Mouse (Mus musculus) cerebellum, adult 2 months (tissue): ENCODE results near the gene Pms1. TPM values are rescaled to one million over a fixed set of nuclear protein-coding genes. Genes with fewer than 3 reads are reported as not detected.
"Not testable (repeated sequence)": the region's sequence is repeated elsewhere in the genome, so short reads cannot be mapped to it uniquely, and the experiment has no call there.

Source experiments
- DNase-seq, 2 experiments: peaks; one replicate each; pipeline ENCODE4 v3.0.0; 2021
- H3K27ac ChIP-seq: fragments of 200-500 bp; 2 replicates; pipeline ENCODE4 v1.5.1; 2012; ENCODE audit warnings: low read length, control low read depth, inconsistent platforms; ENCODE audit not compliant: insufficient read depth
- H3K27me3 ChIP-seq: fragments of 200-500 bp; 2 replicates; pipeline ENCODE4 v1.6.1; 2012; ENCODE audit warnings: inconsistent platforms, mild to moderate bottlenecking, low read length, moderate library complexity; ENCODE audit not compliant: control insufficient read depth, insufficient read depth
- H3K4me1 ChIP-seq: fragments of 200-500 bp; 2 replicates; pipeline ENCODE4 v1.6.1; 2011; ENCODE audit warnings: low read length; ENCODE audit not compliant: control insufficient read depth, insufficient read depth
- H3K4me3 ChIP-seq: fragments of 200-500 bp; replicated peaks from 2 replicates; pipeline ENCODE3; 2011; ENCODE audit warnings: mild to moderate bottlenecking, low read depth, low read length, control low read depth; ENCODE audit not compliant: insufficient read depth
- CTCF ChIP-seq: fragments of 200-500 bp; IDR thresholded peaks from 2 replicates; pipeline ENCODE4 v1.5.1; 2011; ENCODE audit warnings: low read depth, mild to moderate bottlenecking, control low read depth, low read length, moderate library complexity, borderline replicate concordance; ENCODE audit not compliant: insufficient read depth
- POLR2A ChIP-seq: fragments of 200-500 bp; IDR thresholded peaks from 2 replicates; pipeline ENCODE4 v1.6.1; 2011; ENCODE audit warnings: low read length, control low read depth, borderline replicate concordance; ENCODE audit not compliant: insufficient read depth
- WGBS: fragments of 180-500 bp; shearing (Covaris S2); methylation state at CpG from one replicate; pipeline ENCODE4 v1.1.7; 2018; 5-methylcytosine and 5-hydroxymethylcytosine counted together
- polyA plus RNA-seq: library from polyadenylated mRNA; depleted of rRNA; stranded (reverse); fragments of >200 nt; gene quantifications from 2 replicates; pipeline ENCODE4 v1.2.3, GENCODE M21; 2012

Pms1 gene
- polyA plus RNA-seq, 1 experiment, result 10.4 TPM

DNA sequence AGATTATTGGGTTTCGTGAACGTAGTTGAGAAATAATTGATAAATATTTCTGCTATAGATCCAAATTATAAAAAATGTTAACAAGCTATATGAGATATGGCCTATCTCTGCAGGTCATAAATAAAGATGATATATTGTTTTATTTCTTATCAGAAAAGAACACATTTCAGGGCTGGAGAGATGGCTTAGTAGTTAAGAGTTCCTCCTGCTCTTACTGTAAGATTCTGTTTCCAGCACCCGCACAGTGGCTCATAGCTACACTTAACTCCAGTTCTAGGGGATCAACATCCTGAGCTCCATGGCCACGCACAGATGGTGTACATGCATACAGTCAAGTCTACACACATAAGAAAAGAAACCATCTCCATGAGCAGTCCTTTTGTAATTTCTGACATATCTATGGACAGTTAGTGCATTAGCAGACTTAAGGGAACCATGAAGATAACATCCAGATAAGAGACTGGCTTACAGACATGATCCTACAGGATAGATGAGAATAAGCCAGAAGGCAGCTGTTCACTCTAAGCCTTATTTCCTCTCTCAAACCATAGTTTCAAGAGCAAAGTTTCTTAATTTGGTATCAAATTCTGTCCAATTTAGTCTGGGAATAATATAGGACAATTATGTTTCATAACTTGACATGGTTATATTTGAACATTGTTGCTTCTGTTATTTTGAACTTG is 25.0 kb upstream of the Pms1 start:
- Histone ChIP-seq H3K27ac (no peak overlapping the region), H3K27me3 (no peaks in the 10 kb centered on the region), H3K4me1 (no peaks in the 10 kb centered on the region), H3K4me3 (no peak overlapping the region)
- WGBS, result 97% methylated on average over 4 of the region's 4 CpGs
- no peak for DNase-seq
- TF ChIP-seq POLR2A (no peak), CTCF (no peak)

DNA sequence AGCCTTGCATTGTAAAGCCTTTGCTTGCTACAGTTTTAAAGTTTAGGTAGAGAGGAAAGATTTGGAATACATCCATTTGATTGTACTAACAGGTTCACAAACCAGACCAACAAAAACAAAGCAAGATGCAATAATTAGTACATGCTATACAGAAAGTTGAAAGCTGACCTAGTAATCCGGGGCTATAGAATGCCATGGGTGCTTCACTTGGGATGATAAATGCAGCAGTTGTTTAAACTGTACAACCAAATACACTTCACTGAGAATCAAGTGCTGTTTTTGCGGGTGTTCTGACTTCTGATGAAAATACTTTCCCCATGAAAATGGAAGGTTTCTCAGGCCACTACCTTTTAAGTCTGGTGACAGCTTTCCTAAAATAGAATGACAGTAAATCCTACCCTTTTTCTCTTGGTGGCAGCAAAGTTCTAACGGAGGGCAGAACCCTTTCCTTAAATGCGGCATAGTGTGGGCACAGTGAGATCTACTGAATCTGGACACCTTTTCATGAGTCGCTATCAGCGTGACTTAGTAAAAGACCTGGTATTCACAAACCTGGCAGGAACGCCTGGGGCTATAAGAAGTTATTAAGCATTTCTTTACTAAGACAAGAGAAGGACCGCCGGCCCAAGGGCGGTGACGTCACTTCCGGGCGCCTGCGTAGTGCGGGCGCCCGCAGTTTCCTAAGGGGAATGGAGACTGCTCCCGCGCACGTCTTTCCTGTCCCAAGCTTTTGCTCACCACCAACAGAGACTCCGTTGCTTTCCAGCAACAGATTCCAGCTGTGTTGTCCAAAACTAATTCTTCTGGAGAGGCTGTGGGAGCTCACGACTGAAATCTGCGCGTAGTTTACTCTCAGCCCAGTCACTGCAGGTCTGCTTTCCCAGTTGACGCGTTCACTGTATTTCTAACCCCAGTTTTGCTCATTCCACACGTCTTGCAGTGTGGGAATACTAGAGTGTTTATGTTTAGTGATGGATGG is 16.5 kb upstream of the Pms1 start, which contains the start of gene Osgepl1:
Osgepl1 (plus strand) TSS at position 636 of the 979 bp plus-strand sequence.
- Histone ChIP-seq H3K4me1 (no peaks in the 10 kb centered on the region), H3K27me3 (no peaks in the 10 kb centered on the region), H3K27ac (peak within 1 kb of the TSS; percentile 90), H3K4me3 (peak within 1 kb of the TSS; percentile 96)
- 3% methylated on average over 27 of the region's 27 CpGs for whole genome bisulfite sequencing
- TF ChIP-seq POLR2A (peak; percentile 91; the same call in 1 of the 2 replicates), CTCF (no peak)
- peak; percentile 87 to 90 for DNase-seq

DNA sequence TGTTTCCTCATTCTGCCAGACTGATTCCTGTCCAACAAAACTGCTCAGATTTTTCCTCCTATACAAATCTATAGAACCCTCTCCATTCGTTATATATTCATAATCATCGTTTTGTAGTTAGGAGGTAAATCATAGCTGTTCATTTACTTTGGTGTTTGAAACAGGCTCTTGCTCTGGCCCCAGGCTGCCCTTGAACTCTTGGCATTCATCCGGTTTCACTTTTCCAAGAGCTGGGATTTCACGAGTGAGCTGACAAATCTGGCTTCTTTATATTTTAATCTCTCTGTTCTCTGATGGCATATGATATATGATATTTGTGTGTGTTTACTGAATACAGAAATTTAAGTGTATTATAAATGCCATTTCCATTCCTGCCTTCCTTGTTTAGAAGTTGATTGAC is 3.7 kb upstream of the Pms1 start:
- H3K27ac ChIP-seq, result no peak overlapping the region
- 70% methylated on average over 4 of the region's 4 CpGs for WGBS
- no peaks in the 10 kb centered on the region for H3K27me3 ChIP-seq
- TF ChIP-seq CTCF (no peak), POLR2A (no peak)
- peaks cover 4% of the 10 kb centered on the region; the same call in 1 of the 2 replicates for H3K4me1 ChIP-seq
- no peak overlapping the region for H3K4me3 ChIP-seq
- DNase-seq, result no peak

DNA sequence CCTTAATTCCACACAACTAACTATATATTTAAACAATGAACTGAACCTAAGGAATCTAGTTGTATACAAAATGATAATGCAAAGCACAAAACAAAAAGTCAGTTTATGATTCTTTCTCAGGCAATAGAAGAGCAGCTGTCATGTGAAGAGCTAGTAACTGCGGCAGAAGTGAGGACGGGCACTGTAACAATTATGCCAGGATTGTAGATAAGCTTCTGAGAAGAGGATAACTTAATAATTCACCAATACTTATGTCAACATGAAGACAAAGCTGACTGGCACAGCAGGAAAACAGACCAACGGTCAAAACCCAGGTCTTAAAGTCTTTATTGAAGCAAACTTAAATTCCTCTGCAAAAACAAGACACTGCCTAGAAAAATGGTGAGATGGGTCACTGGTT is 5.6 kb downstream of the Pms1 start:
- Histone ChIP-seq H3K27ac (no peak overlapping the region), H3K27me3 (no peaks in the 10 kb centered on the region), H3K4me1 (no peaks in the 10 kb centered on the region), H3K4me3 (no peak overlapping the region)
- DNase-seq, result no peak
- WGBS, result 72% methylated on average over 3 of the region's 3 CpGs
- TF ChIP-seq CTCF (no peak), POLR2A (no peak)

DNA sequence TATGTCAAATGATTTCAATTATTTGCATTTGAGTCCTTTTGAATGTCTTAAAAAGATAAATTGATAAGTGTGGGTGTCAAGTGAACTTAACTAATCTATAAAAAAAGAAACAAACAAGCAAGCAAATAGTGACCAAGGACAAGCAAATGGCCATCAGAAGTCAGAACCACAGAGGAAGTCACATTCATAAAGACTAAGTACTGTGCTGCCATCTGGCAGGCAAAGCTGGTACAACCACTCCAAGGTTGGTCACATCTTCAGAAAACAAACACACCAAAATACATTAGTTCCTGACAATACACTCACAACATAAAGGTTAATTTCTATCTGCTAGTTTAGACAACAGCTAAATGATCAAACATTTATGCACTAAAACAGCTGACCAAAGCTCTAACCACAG is 24.2 kb downstream of the Pms1 start:
- Histone ChIP-seq H3K4me1 (no peaks in the 10 kb centered on the region), H3K27me3 (no peaks in the 10 kb centered on the region), H3K4me3 (no peak overlapping the region), H3K27ac (no peak overlapping the region)
- no peak for TF ChIP-seq POLR2A
- peak; percentile 70; the same call in 1 of the 2 replicates for TF ChIP-seq CTCF
- peak; percentile 61 to 63 for DNase-seq

DNA sequence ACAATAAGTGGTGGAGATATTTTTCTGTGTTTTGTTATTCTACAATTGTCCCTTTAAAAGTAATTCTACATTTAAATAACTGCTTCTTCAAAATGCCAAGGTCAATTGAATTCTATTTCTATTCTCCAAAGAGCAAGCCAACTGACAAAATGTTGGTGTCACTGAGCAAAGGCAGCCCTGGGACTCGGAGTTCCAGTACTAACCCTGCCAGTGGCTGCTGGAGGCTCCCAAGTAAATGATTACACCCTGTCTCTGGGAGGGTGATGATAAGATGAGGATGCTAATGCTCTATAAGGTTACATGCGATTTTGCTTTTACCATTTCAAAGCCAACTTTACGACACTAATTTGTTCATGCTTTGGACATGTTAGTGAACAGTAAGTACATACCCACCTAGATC is 26.9 kb downstream of the Pms1 start:
- DNase-seq, result no peak
- Histone ChIP-seq H3K4me1 (no peaks in the 10 kb centered on the region), H3K4me3 (no peak overlapping the region), H3K27me3 (no peaks in the 10 kb centered on the region), H3K27ac (no peak overlapping the region)
- no peak for TF ChIP-seq CTCF
- no peak for TF ChIP-seq POLR2A
- 94% methylated on average over 3 of the region's 3 CpGs for WGBS

DNA sequence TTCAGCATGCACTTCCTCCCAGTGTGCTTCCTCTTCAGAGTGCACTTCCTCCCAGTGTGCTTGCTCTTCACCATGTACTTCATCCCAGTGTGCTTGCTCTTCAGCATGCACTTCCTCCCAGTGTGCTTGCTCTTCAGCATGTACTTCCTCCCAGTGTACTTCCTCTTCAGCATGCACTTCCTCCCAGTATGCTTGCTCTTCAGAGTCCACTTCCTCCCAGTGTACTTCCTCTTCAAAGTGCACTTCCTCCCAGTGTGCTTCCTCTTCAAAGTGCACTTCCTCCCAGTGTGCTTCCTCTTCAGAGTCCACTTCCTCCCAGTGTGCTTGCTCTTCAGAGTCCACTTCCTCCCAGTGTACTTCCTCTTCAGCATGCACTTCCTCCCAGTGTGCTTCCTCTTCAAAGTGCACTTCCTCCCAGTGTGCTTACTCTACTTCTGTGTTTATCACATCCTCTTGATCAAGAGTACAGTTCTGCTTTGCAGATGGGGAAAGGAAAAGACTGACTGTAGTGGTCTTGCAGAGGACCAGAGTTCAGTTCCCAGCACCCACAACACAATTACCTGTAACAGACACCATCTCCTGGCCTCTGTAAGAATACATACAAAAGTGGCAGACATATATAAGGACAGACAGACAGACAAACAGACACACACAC is 31.7 kb downstream of the Pms1 start:
- H3K4me3 ChIP-seq, H3K4me1 ChIP-seq, H3K27ac ChIP-seq, H3K27me3 ChIP-seq, DNase-seq: not testable (repeated sequence)

DNA sequence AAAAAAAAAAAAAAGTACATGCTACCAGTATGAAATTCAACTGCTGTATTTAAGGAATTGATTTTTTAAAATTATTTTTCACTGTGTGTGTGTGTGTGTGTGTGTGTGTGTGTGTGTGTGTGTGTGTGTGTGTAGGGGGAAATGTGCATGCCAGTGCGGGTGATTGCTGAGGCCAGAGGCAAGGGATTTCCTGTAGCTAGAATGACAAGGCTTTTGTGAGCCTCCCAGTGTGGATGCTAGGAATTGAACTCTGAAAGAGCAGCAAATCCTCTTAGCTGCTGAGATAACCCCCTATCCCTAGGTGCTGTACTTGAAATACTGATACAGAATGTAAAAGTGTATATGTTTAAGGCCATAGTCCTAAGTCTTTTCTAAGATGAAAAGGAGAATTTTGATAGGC is 70.8 kb downstream of the Pms1 start:
- Histone ChIP-seq H3K27ac (peak overlapping the region; percentile 91), H3K27me3 (no peaks in the 10 kb centered on the region), H3K4me3 (no peak overlapping the region), H3K4me1 (peaks cover 12% of the 10 kb centered on the region)
- peak; percentile 31 to 37 for DNase-seq
- 29% methylated on average over 1 of the region's 1 CpGs for WGBS
- TF ChIP-seq POLR2A, result no peak
- no peak for TF ChIP-seq CTCF
